Mouse (Mus musculus): Measurements from ENCODE around the gene Coch.

DNA sequence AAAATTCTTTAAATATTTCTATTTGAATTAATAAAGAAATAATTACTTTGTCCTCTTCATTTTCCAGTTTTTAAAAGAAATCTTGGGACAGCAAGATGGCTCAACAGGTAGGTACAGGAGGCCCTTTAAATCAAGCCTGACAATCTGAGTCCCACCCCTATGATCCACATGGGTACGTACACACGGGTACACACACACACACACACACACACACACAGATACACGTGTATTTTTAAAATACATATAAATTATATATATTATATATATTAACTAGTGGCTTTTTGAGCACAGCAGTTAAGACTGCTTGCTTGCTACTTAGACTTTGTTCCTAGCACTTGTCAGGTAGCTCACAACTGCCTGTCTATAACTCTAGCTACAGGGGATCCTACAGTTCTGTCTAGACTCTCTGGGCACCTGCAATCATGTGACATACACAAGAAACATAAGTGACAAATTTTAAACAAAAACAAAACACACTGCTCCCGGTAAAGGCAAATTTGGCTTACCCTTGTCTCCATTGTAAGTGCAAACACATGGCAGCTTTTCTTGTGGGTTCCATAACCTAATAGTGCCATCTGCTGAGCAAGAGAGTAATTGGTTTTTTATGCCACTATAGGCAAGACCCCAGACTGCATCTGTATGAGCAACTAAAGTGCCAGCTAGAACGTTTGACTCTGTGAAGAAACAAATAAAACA lies 29.7 kb downstream of the Coch start:
- TF ChIP-seq POLR2A (IDR thresholded peaks at IDR 0.05; ENCODE audit: borderline replicate concordance, control insufficient read depth, low read depth, low read length): no peak
- no peak for TF ChIP-seq CTCF (IDR thresholded peaks at IDR 0.05; ENCODE audit: control insufficient read depth, insufficient read depth, low read length)
